Mouse (Mus musculus) right cerebral cortex, postnatal 25 days (tissue): ENCODE data around the gene Tnfaip8l3.

Experiments used
- DNase-seq: peaks from one replicate; pipeline ENCODE4 v3.0.0; 2022

Gene Tnfaip8l3

DNA sequence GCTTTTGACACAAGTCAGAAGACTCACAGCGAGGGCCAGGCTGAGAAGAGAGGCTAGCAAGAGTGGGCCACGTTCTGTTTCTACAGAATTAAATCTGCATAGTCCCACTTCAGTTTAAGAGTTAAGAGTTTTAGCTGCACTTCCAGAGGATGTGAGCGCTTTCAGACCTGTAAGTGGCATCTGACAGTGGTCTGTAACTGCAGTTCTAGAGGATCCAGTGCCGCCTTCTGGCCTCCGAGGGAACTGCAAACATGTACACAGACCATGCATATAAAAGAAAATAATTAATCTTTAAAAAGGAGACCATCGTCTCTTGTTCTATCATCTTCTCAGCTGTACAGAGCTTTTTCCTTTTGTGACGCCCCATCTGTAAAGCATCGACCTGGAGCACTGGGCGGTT, 83.3 kb downstream of the Tnfaip8l3 start:
- DNase-seq: no peak

DNA sequence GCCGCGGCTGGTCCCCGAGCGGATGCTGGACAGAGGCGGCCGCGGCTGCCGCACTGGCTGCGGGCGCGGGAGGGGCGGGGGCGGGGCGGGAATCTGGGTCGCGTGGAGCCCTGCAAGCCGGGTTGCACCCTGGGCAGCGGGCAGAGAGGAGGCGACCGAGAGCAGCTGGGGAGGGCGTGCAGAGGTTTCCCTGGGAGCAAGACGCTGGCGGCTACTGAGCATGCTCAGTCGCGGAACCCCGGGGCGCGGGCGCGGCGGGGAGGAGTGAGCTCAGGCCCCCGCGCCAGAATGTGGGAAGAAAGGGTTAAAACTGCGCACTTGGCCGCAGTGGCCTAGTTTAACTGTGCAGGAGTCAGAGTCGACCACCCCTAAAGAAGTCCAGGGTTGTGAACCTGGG, 93.1 kb downstream of the Tnfaip8l3 start, which contains the start of gene Elmod1:
Gene Elmod1, minus strand, starts transcription at position 180 of the 397 bp plus-strand sequence.
- peak; percentile 82 for DNase-seq

DNA sequence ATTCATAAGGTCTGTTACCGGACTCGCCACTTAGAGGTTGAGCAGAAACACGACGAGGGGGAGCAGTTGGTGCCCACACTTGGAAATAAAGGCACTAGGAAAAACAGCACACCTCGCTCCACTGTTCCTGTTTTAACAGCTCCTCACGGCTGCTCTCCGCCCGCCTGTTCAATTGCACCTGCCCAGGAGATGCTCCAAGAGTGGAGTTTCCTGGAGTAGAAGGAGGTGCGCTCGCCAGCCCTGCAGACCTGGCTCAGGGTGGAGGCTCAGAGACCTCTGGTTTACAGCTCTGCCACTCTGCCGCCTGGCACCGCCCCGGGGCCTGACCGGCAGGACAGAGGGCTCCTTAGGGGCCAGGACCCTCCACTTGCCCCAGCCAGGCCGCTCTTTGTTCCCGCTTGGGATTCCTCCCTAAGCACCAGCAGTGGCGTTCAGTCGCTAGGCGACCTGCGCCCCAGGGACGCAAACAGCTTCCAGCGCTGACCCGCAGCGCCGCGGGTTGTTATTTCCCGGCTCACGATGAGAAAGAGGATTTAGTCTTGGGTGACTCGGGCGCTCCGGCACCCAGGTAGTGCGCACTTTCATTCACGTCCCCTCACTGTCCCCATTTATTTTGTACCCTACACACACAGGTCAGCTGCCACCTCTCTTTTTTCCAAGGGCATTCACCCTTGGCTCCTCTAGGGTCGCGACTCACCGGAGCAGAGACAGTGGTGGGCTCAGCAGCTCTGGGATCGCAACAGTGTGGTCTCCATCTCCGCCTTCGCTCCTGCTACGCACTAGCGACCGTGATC, 93.7 kb downstream of the Tnfaip8l3 start:
- peak; percentile 63 for DNase-seq

DNA sequence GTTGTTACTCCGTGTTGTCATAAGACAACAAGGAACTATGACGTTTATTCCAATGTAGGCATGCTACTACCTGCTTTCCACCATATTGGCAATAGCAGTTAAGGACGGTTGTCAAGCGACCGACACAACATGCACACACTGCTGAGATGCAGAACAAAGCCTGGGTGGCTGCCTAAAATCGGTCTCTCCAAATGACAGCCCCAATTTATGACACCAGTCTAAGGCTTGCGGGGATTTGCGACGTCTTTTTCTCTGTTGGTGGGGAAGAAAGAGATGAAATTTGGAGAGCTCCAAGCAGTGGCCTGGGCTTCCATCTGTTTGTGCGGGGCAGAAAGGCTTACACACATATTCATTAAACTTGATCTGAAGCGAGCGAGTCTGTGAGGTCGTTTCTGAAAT, 94.3 kb downstream of the Tnfaip8l3 start:
- peak; percentile 39 for DNase-seq
